Mouse (Mus musculus): ENCODE results near the gene Plekhh1. TPM values are rescaled to one million over a fixed set of nuclear protein-coding genes. Genes with fewer than 3 reads are reported as not detected.

The Plekhh1 gene
- polyA plus RNA-seq, 1 experiment from 2014 or later, result 4.3 TPM

DNA sequence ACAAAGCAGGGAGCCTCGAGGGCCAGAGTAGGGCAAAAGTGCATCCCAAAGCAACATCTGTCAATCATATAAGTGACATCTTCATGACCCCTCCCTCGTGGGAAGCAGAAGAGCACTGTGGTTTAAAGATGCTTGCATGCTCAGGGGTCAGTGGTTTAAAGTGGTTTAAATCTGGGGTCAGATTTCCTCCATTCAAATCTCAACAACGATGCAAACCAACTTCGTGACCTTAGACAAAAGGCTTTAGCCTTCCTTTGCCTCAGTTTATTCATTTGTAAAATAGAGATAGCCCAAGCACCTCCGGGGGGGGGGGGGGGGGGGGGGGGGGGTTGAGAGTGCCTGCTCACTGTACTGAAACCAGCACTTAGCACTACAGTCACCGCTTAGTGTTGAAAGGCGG, 32.3 kb upstream of the Plekhh1 start:
- Histone ChIP-seq H3K4me2 (replicated peaks; ENCODE audit: low read depth, low read length) (no peak overlapping the region), H3K9ac (ENCODE audit: low read depth, low read length) (no peak overlapping the region), H3K4me1 (replicated peaks; ENCODE audit: control insufficient read depth, insufficient read depth, low read length) (no peaks in the 10 kb centered on the region), H3K4me3 (ENCODE audit: low read depth, low read length) (no peak overlapping the region), H3K27ac (ENCODE audit: low read depth, low read length) (no peak overlapping the region), H3K9me3 (ENCODE audit: control insufficient read depth, low read length) (no peaks in the 10 kb centered on the region), H3K36me3 (ENCODE audit: control insufficient read depth, insufficient read depth, low read length) (no peaks in the 10 kb centered on the region), H3K27me3 (ENCODE audit: control insufficient read depth, insufficient read depth, low read length) (no peaks in the 10 kb centered on the region)
- 15% methylated on average over 6 of the region's 7 CpGs for WGBS
- ATAC-seq (ENCODE audit: low FRiP score) (no peak), DNase-seq (ENCODE audit: low spot score) (no peak)

- Histone ChIP-seq H3K9me3 (ENCODE audit: control insufficient read depth, low read length) (no peaks in the 10 kb centered on the region), H3K27me3 (ENCODE audit: control insufficient read depth, insufficient read depth, low read length) (no peaks in the 10 kb centered on the region), H3K4me2 (replicated peaks; ENCODE audit: low read depth, low read length) (no peak overlapping the region), H3K9ac (ENCODE audit: low read depth, low read length) (no peak overlapping the region), H3K4me3 (ENCODE audit: low read depth, low read length) (no peak overlapping the region), H3K36me3 (ENCODE audit: control insufficient read depth, insufficient read depth, low read length) (no peaks in the 10 kb centered on the region), H3K4me1 (replicated peaks; ENCODE audit: control insufficient read depth, insufficient read depth, low read length) (no peaks in the 10 kb centered on the region), H3K27ac (ENCODE audit: low read depth, low read length) (no peak overlapping the region)
- DNase-seq (ENCODE audit: low spot score) (no peak), ATAC-seq (ENCODE audit: low FRiP score) (no peak)
- 88% methylated on average over 5 of the region's 5 CpGs for WGBS
Measured at GRCm38 (mm10) chr12:79002406-79002805, 26.6 kb upstream of the Plekhh1 start.

DNA sequence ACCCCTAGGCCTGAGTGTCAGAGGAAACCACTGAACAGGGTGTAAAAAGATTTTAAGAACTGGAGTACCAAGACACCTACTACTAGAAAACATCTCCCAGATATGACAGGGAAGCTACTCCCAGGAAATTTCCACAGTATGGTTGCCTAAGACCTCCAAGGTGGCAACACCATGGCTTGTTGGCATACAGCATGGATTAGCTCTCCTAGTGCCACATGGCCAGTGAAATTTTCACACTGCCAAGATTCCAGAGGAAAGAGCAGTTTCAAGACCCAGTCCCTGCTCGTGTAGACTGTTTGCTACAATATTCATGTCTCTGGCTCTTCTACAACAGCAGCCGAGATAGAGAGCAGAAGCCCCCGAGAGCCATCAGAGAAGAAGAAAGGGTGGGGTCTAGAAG, 26.0 kb upstream of the Plekhh1 start:
- Histone ChIP-seq H3K27me3 (ENCODE audit: control insufficient read depth, insufficient read depth, low read length) (no peaks in the 10 kb centered on the region), H3K9me3 (ENCODE audit: control insufficient read depth, low read length) (no peaks in the 10 kb centered on the region), H3K9ac (ENCODE audit: low read depth, low read length) (no peak overlapping the region), H3K4me1 (replicated peaks; ENCODE audit: control insufficient read depth, insufficient read depth, low read length) (no peaks in the 10 kb centered on the region), H3K4me2 (replicated peaks; ENCODE audit: low read depth, low read length) (no peak overlapping the region), H3K36me3 (ENCODE audit: control insufficient read depth, insufficient read depth, low read length) (no peaks in the 10 kb centered on the region), H3K27ac (ENCODE audit: low read depth, low read length) (no peak overlapping the region), H3K4me3 (ENCODE audit: low read depth, low read length) (no peak overlapping the region)
- DNase-seq (ENCODE audit: low spot score) (no peak), ATAC-seq (ENCODE audit: low FRiP score) (no peak)
- 86% methylated on average over 3 of the region's 3 CpGs for WGBS

GRCm38 (mm10) chr12:79005456-79005855, 23.5 kb upstream of the Plekhh1 start:
- H3K4me2 ChIP-seq (replicated peaks; ENCODE audit: low read depth, low read length), result no peak overlapping the region
- 82% methylated on average over 5 of the region's 5 CpGs for WGBS
- H3K36me3 ChIP-seq (ENCODE audit: control insufficient read depth, insufficient read depth, low read length), result no peaks in the 10 kb centered on the region
- ATAC-seq (ENCODE audit: low FRiP score) (no peak), DNase-seq (ENCODE audit: low spot score) (no peak)
- no peaks in the 10 kb centered on the region for H3K27me3 ChIP-seq (ENCODE audit: control insufficient read depth, insufficient read depth, low read length)
- H3K4me1 ChIP-seq (replicated peaks; ENCODE audit: control insufficient read depth, insufficient read depth, low read length), result no peaks in the 10 kb centered on the region
- H3K9ac ChIP-seq (ENCODE audit: low read depth, low read length), result no peak overlapping the region
- H3K9me3 ChIP-seq (ENCODE audit: control insufficient read depth, low read length), result no peaks in the 10 kb centered on the region
- no peak overlapping the region for H3K4me3 ChIP-seq (ENCODE audit: low read depth, low read length)
- H3K27ac ChIP-seq (ENCODE audit: low read depth, low read length), result no peak overlapping the region

DNA sequence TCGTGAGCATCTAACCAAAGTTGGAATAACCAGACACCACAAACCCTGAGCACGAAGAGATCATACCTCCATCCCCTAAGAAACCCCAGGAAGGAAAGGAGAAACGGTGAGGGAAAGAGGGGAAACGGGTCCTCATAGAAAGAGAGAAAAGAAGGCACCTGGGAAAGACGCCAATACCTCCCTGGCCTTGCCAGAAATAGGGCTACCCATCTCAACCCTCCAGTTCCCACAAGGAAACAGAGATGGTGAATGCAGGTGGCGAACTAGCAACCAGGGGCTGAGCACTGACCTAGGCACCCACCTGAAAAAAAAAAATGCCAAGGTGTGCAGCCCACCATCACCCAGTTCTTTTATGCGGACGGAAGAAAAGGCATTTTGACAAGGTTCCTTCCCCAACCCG, 22.9 kb upstream of the Plekhh1 start:
- ATAC-seq (ENCODE audit: low FRiP score) (no peak), DNase-seq (ENCODE audit: low spot score) (peak; percentile 15)
- H3K9me3 ChIP-seq (ENCODE audit: control insufficient read depth, low read length), result no peaks in the 10 kb centered on the region
- peak overlapping the region; percentile 88 for H3K9ac ChIP-seq (ENCODE audit: low read depth, low read length)
- 39% methylated on average over 9 of the region's 9 CpGs for WGBS
- no peaks in the 10 kb centered on the region for H3K4me1 ChIP-seq (replicated peaks; ENCODE audit: control insufficient read depth, insufficient read depth, low read length)
- H3K4me3 ChIP-seq (ENCODE audit: low read depth, low read length), result peak overlapping the region; percentile 95
- H3K36me3 ChIP-seq (ENCODE audit: control insufficient read depth, insufficient read depth, low read length), result no peaks in the 10 kb centered on the region
- no peaks in the 10 kb centered on the region for H3K27me3 ChIP-seq (ENCODE audit: control insufficient read depth, insufficient read depth, low read length)
- no peak overlapping the region for H3K27ac ChIP-seq (ENCODE audit: low read depth, low read length)
- peak overlapping the region; percentile 82 for H3K4me2 ChIP-seq (replicated peaks; ENCODE audit: low read depth, low read length)

DNA sequence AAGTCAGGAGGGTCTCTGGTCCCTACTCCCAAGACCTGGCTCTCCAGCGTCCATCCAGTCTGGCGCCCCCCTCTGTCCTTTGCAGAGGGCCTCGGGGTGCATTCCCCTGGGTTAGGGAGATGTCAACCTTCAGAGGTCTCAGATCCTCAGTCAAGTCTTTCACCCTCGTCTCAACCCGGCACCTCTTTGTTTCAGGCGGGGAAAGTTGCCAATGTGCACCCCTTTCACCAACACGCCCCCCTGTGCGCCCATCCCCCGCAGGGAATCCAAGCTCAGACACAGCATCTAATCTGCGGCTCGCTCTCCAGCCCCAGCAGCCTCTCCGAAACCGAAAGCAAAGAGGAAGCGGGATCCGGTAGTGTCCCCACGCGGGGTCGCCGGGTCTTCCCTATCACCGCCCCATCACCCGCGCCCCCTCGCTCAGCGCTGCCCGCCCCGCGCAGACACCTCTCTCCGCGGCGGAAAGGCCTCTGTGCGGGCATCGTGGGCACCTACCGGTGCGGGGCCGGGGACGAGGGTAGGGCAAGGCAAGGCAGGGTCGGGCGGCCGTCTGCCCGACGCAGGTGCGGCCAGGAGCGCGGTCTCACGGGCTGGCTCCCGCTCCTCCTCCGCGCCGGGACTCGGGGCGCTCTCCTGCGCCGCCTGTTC, 22.4 kb upstream of the Plekhh1 start:
- DNase-seq (ENCODE audit: low spot score), result peak; percentile 77
- peak overlapping the region; percentile 95 for H3K4me3 ChIP-seq (ENCODE audit: low read depth, low read length)
- H3K27me3 ChIP-seq (ENCODE audit: control insufficient read depth, insufficient read depth, low read length), result no peaks in the 10 kb centered on the region
- peak overlapping the region; percentile 82 for H3K4me2 ChIP-seq (replicated peaks; ENCODE audit: low read depth, low read length)
- H3K36me3 ChIP-seq (ENCODE audit: control insufficient read depth, insufficient read depth, low read length), result no peaks in the 10 kb centered on the region
- no peaks in the 10 kb centered on the region for H3K9me3 ChIP-seq (ENCODE audit: control insufficient read depth, low read length)
- WGBS, result under 1% methylated on average over 51 of the region's 53 CpGs
- H3K27ac ChIP-seq (ENCODE audit: low read depth, low read length), result peak overlapping the region; percentile 74
- H3K9ac ChIP-seq (ENCODE audit: low read depth, low read length), result peak overlapping the region; percentile 88
- no peaks in the 10 kb centered on the region for H3K4me1 ChIP-seq (replicated peaks; ENCODE audit: control insufficient read depth, insufficient read depth, low read length)
- peak; percentile 83 for ATAC-seq (ENCODE audit: low FRiP score)

GRCm38 (mm10) chr12:79007126-79007753, 21.7 kb upstream of the Plekhh1 start, which contains the start of gene Tmem229b:
Gene Tmem229b (minus strand): TSS chr12:79007627.
- no peak for DNase-seq (ENCODE audit: low spot score)
- ATAC-seq (ENCODE audit: low FRiP score), result peak; percentile 87
- H3K36me3 ChIP-seq (ENCODE audit: control insufficient read depth, insufficient read depth, low read length), result no peaks in the 10 kb centered on the region
- peak within 1 kb of the TSS; percentile 82 for H3K4me2 ChIP-seq (replicated peaks; ENCODE audit: low read depth, low read length)
- H3K27me3 ChIP-seq (ENCODE audit: control insufficient read depth, insufficient read depth, low read length), result no peaks in the 10 kb centered on the region
- WGBS, result under 1% methylated on average over 37 of the region's 49 CpGs
- no peaks in the 10 kb centered on the region for H3K9me3 ChIP-seq (ENCODE audit: control insufficient read depth, low read length)
- peak within 1 kb of the TSS; percentile 88 for H3K9ac ChIP-seq (ENCODE audit: low read depth, low read length)
- H3K4me1 ChIP-seq (replicated peaks; ENCODE audit: control insufficient read depth, insufficient read depth, low read length), result no peaks in the 10 kb centered on the region
- peak within 1 kb of the TSS; percentile 74 for H3K27ac ChIP-seq (ENCODE audit: low read depth, low read length)
- H3K4me3 ChIP-seq (ENCODE audit: low read depth, low read length), result peak within 1 kb of the TSS; percentile 95

- Histone ChIP-seq H3K36me3 (ENCODE audit: control insufficient read depth, insufficient read depth, low read length) (no peaks in the 10 kb centered on the region), H3K27ac (ENCODE audit: low read depth, low read length) (no peak overlapping the region), H3K4me1 (replicated peaks; ENCODE audit: control insufficient read depth, insufficient read depth, low read length) (no peaks in the 10 kb centered on the region), H3K4me2 (replicated peaks; ENCODE audit: low read depth, low read length) (no peak overlapping the region), H3K27me3 (ENCODE audit: control insufficient read depth, insufficient read depth, low read length) (no peaks in the 10 kb centered on the region), H3K9me3 (ENCODE audit: control insufficient read depth, low read length) (no peaks in the 10 kb centered on the region), H3K9ac (ENCODE audit: low read depth, low read length) (no peak overlapping the region), H3K4me3 (ENCODE audit: low read depth, low read length) (no peak overlapping the region)
- WGBS, result 58% methylated on average over 3 of the region's 3 CpGs
- DNase-seq (ENCODE audit: low spot score), result no peak
- ATAC-seq (ENCODE audit: low FRiP score), result no peak
Measured at GRCm38 (mm10) chr12:79010569-79010968, 18.4 kb upstream of the Plekhh1 start.

- WGBS, result 30% methylated on average over 5 of the region's 5 CpGs
- ATAC-seq (ENCODE audit: low FRiP score), result no peak; the same call in 1 of the 2 replicates
- peak; percentile 24 for DNase-seq (ENCODE audit: low spot score)
- Histone ChIP-seq H3K4me1 (replicated peaks; ENCODE audit: control insufficient read depth, insufficient read depth, low read length) (no peaks in the 10 kb centered on the region), H3K9me3 (ENCODE audit: control insufficient read depth, low read length) (no peaks in the 10 kb centered on the region), H3K4me2 (replicated peaks; ENCODE audit: low read depth, low read length) (no peak overlapping the region), H3K9ac (ENCODE audit: low read depth, low read length) (no peak overlapping the region), H3K36me3 (ENCODE audit: control insufficient read depth, insufficient read depth, low read length) (no peaks in the 10 kb centered on the region), H3K27ac (ENCODE audit: low read depth, low read length) (no peak overlapping the region), H3K4me3 (ENCODE audit: low read depth, low read length) (no peak overlapping the region), H3K27me3 (ENCODE audit: control insufficient read depth, insufficient read depth, low read length) (no peaks in the 10 kb centered on the region)
Measured at GRCm38 (mm10) chr12:79016109-79016508, 12.9 kb upstream of the Plekhh1 start.
